Mouse (Mus musculus): Measurements from ENCODE around the gene Adcy1. TPM values are rescaled to one million over a fixed set of nuclear protein-coding genes. Genes with fewer than 3 reads are reported as not detected.
"Not testable (repeated sequence)": the region's sequence is repeated elsewhere in the genome, so short reads cannot be mapped to it uniquely, and the experiment has no call there.

The Adcy1 gene
- polyA plus RNA-seq, 1 experiment from 2014 or later = 0.79 TPM

GRCm38 (mm10) chr11:7212126-7212798 lies 149.0 kb downstream of the Adcy1 start:
- H3K9me3 ChIP-seq = no peaks in the 10 kb centered on the region
- WGBS = 19% methylated on average over 17 of the region's 17 CpGs
- H3K4me2 ChIP-seq = peak overlapping the region; percentile 97
- no peak for ATAC-seq (ENCODE audit: borderline replicate concordance, extremely low read depth, low FRiP score, low TSS enrichment)
- H3K27me3 ChIP-seq = peaks cover 38% of the 10 kb centered on the region
- peak overlapping the region; percentile 57 for H3K4me3 ChIP-seq
- H3K36me3 ChIP-seq = no peaks in the 10 kb centered on the region
- H3K27ac ChIP-seq = no peak overlapping the region
- peaks cover 30% of the 10 kb centered on the region for H3K4me1 ChIP-seq
- H3K9ac ChIP-seq = no peak overlapping the region

- Histone ChIP-seq H3K9ac (0 out of 2 replicates have a peak overlapping the region, but pooled peaks have one; percentile 29), H3K27ac (no peak overlapping the region), H3K4me1 (peaks cover 30% of the 10 kb centered on the region), H3K27me3 (peaks cover 38% of the 10 kb centered on the region), H3K4me3 (peak overlapping the region; percentile 57), H3K4me2 (peak overlapping the region; percentile 97), H3K36me3 (no peaks in the 10 kb centered on the region), H3K9me3 (no peaks in the 10 kb centered on the region)
- ATAC-seq (ENCODE audit: borderline replicate concordance, extremely low read depth, low FRiP score, low TSS enrichment) = no peak
- 2% methylated on average over 19 of the region's 19 CpGs for WGBS
These were observed 149.8 kb downstream of the Adcy1 start for GRCm38 (mm10) chr11:7213161-7213500.

GRCm38 (mm10) chr11:7213501-7214341 lies 150.4 kb downstream of the Adcy1 start, which contains the start of gene Igfbp3:
Gene Igfbp3, minus strand, starts transcription at chr11:7213923.
- Histone ChIP-seq H3K36me3 (no peaks in the 10 kb centered on the region), H3K4me2 (peak within 1 kb of the TSS; percentile 97), H3K27me3 (peaks cover 38% of the 10 kb centered on the region), H3K9ac (peak within 1 kb of the TSS; percentile 30; the same call in 1 of the 2 replicates), H3K27ac (no peak within 1 kb of the TSS), H3K4me3 (peak within 1 kb of the TSS; percentile 57), H3K4me1 (peaks cover 30% of the 10 kb centered on the region), H3K9me3 (no peaks in the 10 kb centered on the region)
- ATAC-seq (ENCODE audit: borderline replicate concordance, extremely low read depth, low FRiP score, low TSS enrichment) = peak; percentile 76
- WGBS = under 1% methylated on average over 85 of the region's 104 CpGs

- 1% methylated on average over 12 of the region's 12 CpGs for WGBS
- Histone ChIP-seq H3K4me1 (peaks cover 30% of the 10 kb centered on the region), H3K36me3 (no peaks in the 10 kb centered on the region), H3K9ac (no peak overlapping the region), H3K9me3 (no peaks in the 10 kb centered on the region), H3K27me3 (peaks cover 38% of the 10 kb centered on the region), H3K4me3 (peak overlapping the region; percentile 57), H3K4me2 (peak overlapping the region; percentile 97), H3K27ac (no peak overlapping the region)
- no peak for ATAC-seq (ENCODE audit: borderline replicate concordance, extremely low read depth, low FRiP score, low TSS enrichment)
These were observed 151.0 kb downstream of the Adcy1 start for GRCm38 (mm10) chr11:7214342-7214660.

- H3K4me1 ChIP-seq = peaks cover 30% of the 10 kb centered on the region
- H3K36me3 ChIP-seq = no peaks in the 10 kb centered on the region
- no peaks in the 10 kb centered on the region for H3K9me3 ChIP-seq
- no peak for ATAC-seq (ENCODE audit: borderline replicate concordance, extremely low read depth, low FRiP score, low TSS enrichment)
- no peak overlapping the region for H3K4me3 ChIP-seq
- no peak overlapping the region for H3K27ac ChIP-seq
- peaks cover 38% of the 10 kb centered on the region for H3K27me3 ChIP-seq
- 3% methylated on average over 14 of the region's 14 CpGs for WGBS
- H3K4me2 ChIP-seq = peak overlapping the region; percentile 97
- no peak overlapping the region for H3K9ac ChIP-seq
These were observed 151.5 kb downstream of the Adcy1 start for GRCm38 (mm10) chr11:7214761-7215160.

- Histone ChIP-seq H3K9me3 (no peaks in the 10 kb centered on the region), H3K27ac (no peak overlapping the region), H3K9ac (no peak overlapping the region), H3K36me3 (no peaks in the 10 kb centered on the region), H3K27me3 (peaks cover 38% of the 10 kb centered on the region), H3K4me1 (peaks cover 27% of the 10 kb centered on the region), H3K4me2 (no peak overlapping the region), H3K4me3 (no peak overlapping the region)
- no peak for ATAC-seq (ENCODE audit: borderline replicate concordance, extremely low read depth, low FRiP score, low TSS enrichment)
- WGBS = 7% methylated on average over 8 of the region's 8 CpGs
These were observed 152.4 kb downstream of the Adcy1 start for GRCm38 (mm10) chr11:7215703-7216102.

GRCm38 (mm10) chr11:7221826-7222225 lies 158.5 kb downstream of the Adcy1 start:
- not testable (repeated sequence) for H3K9ac ChIP-seq; H3K4me1 ChIP-seq; H3K4me2 ChIP-seq; H3K9me3 ChIP-seq; H3K36me3 ChIP-seq; H3K4me3 ChIP-seq; ATAC-seq (ENCODE audit: borderline replicate concordance, extremely low read depth, low FRiP score, low TSS enrichment); H3K27ac ChIP-seq; H3K27me3 ChIP-seq
- 67% methylated on average over 8 of the region's 8 CpGs for WGBS

GRCm38 (mm10) chr11:7226200-7226599 lies 162.9 kb downstream of the Adcy1 start:
- H3K27ac ChIP-seq = peak overlapping the region; percentile 73; the same call in 1 of the 2 replicates
- no peak for ATAC-seq (ENCODE audit: borderline replicate concordance, extremely low read depth, low FRiP score, low TSS enrichment)
- peaks cover 7% of the 10 kb centered on the region; the same call in 1 of the 2 replicates for H3K4me1 ChIP-seq
- no peak overlapping the region for H3K4me3 ChIP-seq
- WGBS = 62% methylated on average over 2 of the region's 2 CpGs
- no peaks in the 10 kb centered on the region for H3K9me3 ChIP-seq
- H3K4me2 ChIP-seq = no peak overlapping the region
- H3K36me3 ChIP-seq = no peaks in the 10 kb centered on the region
- H3K9ac ChIP-seq = no peak overlapping the region
- H3K27me3 ChIP-seq = no peaks in the 10 kb centered on the region

- Histone ChIP-seq H3K36me3 (no peaks in the 10 kb centered on the region), H3K4me1 (peaks cover 7% of the 10 kb centered on the region; the same call in 1 of the 2 replicates), H3K4me2 (no peak overlapping the region), H3K27me3 (no peaks in the 10 kb centered on the region), H3K4me3 (no peak overlapping the region), H3K27ac (peak overlapping the region; percentile 73), H3K9ac (no peak overlapping the region), H3K9me3 (no peaks in the 10 kb centered on the region)
- 60% methylated on average over 7 of the region's 7 CpGs for WGBS
- ATAC-seq (ENCODE audit: borderline replicate concordance, extremely low read depth, low FRiP score, low TSS enrichment) = peak; percentile 87
These were observed 163.7 kb downstream of the Adcy1 start for GRCm38 (mm10) chr11:7226810-7227550.

GRCm38 (mm10) chr11:7228107-7228506 lies 164.8 kb downstream of the Adcy1 start:
- WGBS = 49% methylated on average over 4 of the region's 4 CpGs
- no peak overlapping the region for H3K4me2 ChIP-seq
- H3K4me3 ChIP-seq = no peak overlapping the region
- no peak for ATAC-seq (ENCODE audit: borderline replicate concordance, extremely low read depth, low FRiP score, low TSS enrichment)
- no peaks in the 10 kb centered on the region for H3K27me3 ChIP-seq
- H3K4me1 ChIP-seq = peaks cover 7% of the 10 kb centered on the region; the same call in 1 of the 2 replicates
- H3K36me3 ChIP-seq = no peaks in the 10 kb centered on the region
- no peak overlapping the region for H3K9ac ChIP-seq
- H3K9me3 ChIP-seq = no peaks in the 10 kb centered on the region
- 0 out of 2 replicates have a peak overlapping the region, but pooled peaks have one; percentile 41 for H3K27ac ChIP-seq
